ENCODE assay signal across 8 mouse cellular contexts in genomic region chr10:78279210-78279609, GRCm38 (mm10). TPM values are rescaled to one million over a fixed set of nuclear protein-coding genes. Genes with fewer than 3 reads are reported as not detected.
DNase-seq lines count a peak whose midpoint lies in the region; ATAC-seq and TF ChIP-seq lines count a peak whose summit lies in the region.

No protein-coding gene starts in this region.

- peak; percentile 91 for TF ChIP-seq CTCF in intestine, postnatal 0 days (IDR thresholded peaks at IDR 0.05; ENCODE audit: low read depth)

- H3K4me3 ChIP-seq in forebrain, embryonic 16.5 days (replicated peaks; ENCODE audit: low read length): no peak overlapping the region
- H3K4me3 ChIP-seq in intestine, postnatal 0 days (ENCODE audit: low read depth, low read length): no peak overlapping the region
- H3K4me3 ChIP-seq in limb, embryonic 12.5 days (replicated peaks): no peak overlapping the region
- H3K4me3 ChIP-seq in midbrain, embryonic 14.5 days (replicated peaks; ENCODE audit: low read depth, low read length): no peak overlapping the region
- no peak overlapping the region for H3K4me3 ChIP-seq in stomach, embryonic 15.5 days (replicated peaks)

- WGBS in forebrain, embryonic 16.5 days: 42% methylated on average over 8 of the region's 8 CpGs
- 54% methylated on average over 8 of the region's 8 CpGs for WGBS in intestine, postnatal 0 days
- WGBS in limb, embryonic 12.5 days: 51% methylated on average over 8 of the region's 8 CpGs
- WGBS in midbrain, embryonic 14.5 days: 41% methylated on average over 8 of the region's 8 CpGs
- WGBS in stomach, embryonic 15.5 days: 51% methylated on average over 8 of the region's 8 CpGs

- H3K27me3 ChIP-seq in forebrain, embryonic 16.5 days (replicated peaks; ENCODE audit: control insufficient read depth, insufficient read depth, low read length): no peaks in the 10 kb centered on the region
- H3K27me3 ChIP-seq in intestine, postnatal 0 days (replicated peaks; ENCODE audit: control insufficient read depth, insufficient read depth, low read length): no peaks in the 10 kb centered on the region
- H3K27me3 ChIP-seq in limb, embryonic 12.5 days: no peaks in the 10 kb centered on the region; the same call in 1 of the 2 replicates
- H3K27me3 ChIP-seq in midbrain, embryonic 14.5 days (ENCODE audit: control insufficient read depth, insufficient read depth, low read length): no peaks in the 10 kb centered on the region
- H3K27me3 ChIP-seq in stomach, embryonic 15.5 days (replicated peaks): no peaks in the 10 kb centered on the region

- peak; percentile 44 to 69 for DNase-seq in heart, adult 18-20 months
- no peak for DNase-seq in heart, adult 11 months
- DNase-seq in cerebellum, adult 11 months: peak; percentile 58
- peak; percentile 87 for DNase-seq in midbrain, embryonic 14.5 days

- ATAC-seq in forebrain, embryonic 16.5 days: peak; percentile 72
- ATAC-seq in intestine, postnatal 0 days: no peak
- ATAC-seq in limb, embryonic 12.5 days (ENCODE audit: insufficient number of reproducible peaks, insufficient read depth, low FRiP score, low TSS enrichment, low read depth): peak; percentile 48
- peak; percentile 43; the same call in 1 of the 2 replicates for ATAC-seq in midbrain, embryonic 14.5 days (ENCODE audit: low FRiP score, low TSS enrichment)
- peak; percentile 54; the same call in 1 of the 2 replicates for ATAC-seq in stomach, embryonic 15.5 days (ENCODE audit: insufficient read depth, low FRiP score, low read depth)

- no peaks in the 10 kb centered on the region; the same call in 1 of the 2 replicates for H3K36me3 ChIP-seq in forebrain, embryonic 16.5 days (ENCODE audit: control insufficient read depth, insufficient read depth)
- peaks cover 96% of the 10 kb centered on the region for H3K36me3 ChIP-seq in intestine, postnatal 0 days (ENCODE audit: control insufficient read depth, insufficient read depth)
- H3K36me3 ChIP-seq in limb, embryonic 12.5 days: peaks cover 84% of the 10 kb centered on the region
- H3K36me3 ChIP-seq in midbrain, embryonic 14.5 days (ENCODE audit: control insufficient read depth, insufficient read depth, low read length): peaks cover 88% of the 10 kb centered on the region
- peaks cover 36% of the 10 kb centered on the region for H3K36me3 ChIP-seq in stomach, embryonic 15.5 days

- no peaks in the 10 kb centered on the region for H3K4me1 ChIP-seq in forebrain, embryonic 16.5 days (replicated peaks; ENCODE audit: control insufficient read depth, insufficient read depth, low read length)
- H3K4me1 ChIP-seq in intestine, postnatal 0 days (replicated peaks; ENCODE audit: control insufficient read depth, insufficient read depth, low read length): no peaks in the 10 kb centered on the region
- H3K4me1 ChIP-seq in limb, embryonic 12.5 days (replicated peaks): no peaks in the 10 kb centered on the region
- H3K4me1 ChIP-seq in midbrain, embryonic 14.5 days (ENCODE audit: control insufficient read depth, insufficient read depth, low read length): no peaks in the 10 kb centered on the region
- no peaks in the 10 kb centered on the region for H3K4me1 ChIP-seq in stomach, embryonic 15.5 days

- H3K4me2 ChIP-seq in forebrain, embryonic 16.5 days (ENCODE audit: low read length): no peak overlapping the region
- H3K4me2 ChIP-seq in intestine, postnatal 0 days (replicated peaks; ENCODE audit: low read depth): no peak overlapping the region
- H3K4me2 ChIP-seq in limb, embryonic 12.5 days: no peak overlapping the region
- H3K4me2 ChIP-seq in midbrain, embryonic 14.5 days (ENCODE audit: low read length): no peak overlapping the region
- no peak overlapping the region for H3K4me2 ChIP-seq in stomach, embryonic 15.5 days

- H3K27ac ChIP-seq in forebrain, embryonic 16.5 days (ENCODE audit: low read length): no peak overlapping the region
- H3K27ac ChIP-seq in intestine, postnatal 0 days (ENCODE audit: low read depth, low read length): no peak overlapping the region
- H3K27ac ChIP-seq in limb, embryonic 12.5 days: no peak overlapping the region
- no peak overlapping the region for H3K27ac ChIP-seq in midbrain, embryonic 14.5 days (replicated peaks; ENCODE audit: low read depth, low read length)
- H3K27ac ChIP-seq in stomach, embryonic 15.5 days: no peak overlapping the region

- H3K9me3 ChIP-seq in forebrain, embryonic 16.5 days (ENCODE audit: control insufficient read depth, low read length): no peaks in the 10 kb centered on the region
- no peaks in the 10 kb centered on the region for H3K9me3 ChIP-seq in intestine, postnatal 0 days (ENCODE audit: control insufficient read depth)
- H3K9me3 ChIP-seq in limb, embryonic 12.5 days: no peaks in the 10 kb centered on the region
- H3K9me3 ChIP-seq in midbrain, embryonic 14.5 days (ENCODE audit: control insufficient read depth, low read length): no peaks in the 10 kb centered on the region
- H3K9me3 ChIP-seq in stomach, embryonic 15.5 days: no peaks in the 10 kb centered on the region

- no peak overlapping the region for H3K9ac ChIP-seq in forebrain, embryonic 16.5 days (replicated peaks; ENCODE audit: low read depth, low read length)
- no peak overlapping the region for H3K9ac ChIP-seq in intestine, postnatal 0 days (ENCODE audit: low read depth, low read length)
- no peak overlapping the region for H3K9ac ChIP-seq in limb, embryonic 12.5 days (replicated peaks)
- no peak overlapping the region for H3K9ac ChIP-seq in midbrain, embryonic 14.5 days (replicated peaks; ENCODE audit: low read length)
- no peak overlapping the region for H3K9ac ChIP-seq in stomach, embryonic 15.5 days

RNA-seq across cellular contexts. Expression of gene Trappc10, which starts 34.8 kb away (rescaled TPM):
- 10 to 100 TPM; 51.1 to 54.8 TPM for total RNA-seq in heart, adult 18-20 months (2021)
- 21.6 and 22.8 TPM in 2 replicates for polyA plus RNA-seq in forebrain, embryonic 16.5 days (2015; fragmentation: Nextera tagmentation; extraction: Ambion mirVana)
- polyA plus RNA-seq in intestine, postnatal 0 days (2015; fragmentation: Nextera tagmentation; extraction: Ambion mirVana): 28.1 and 32.1 TPM in 2 replicates
- 17.0 and 18.8 TPM in 2 replicates for polyA plus RNA-seq in limb, embryonic 12.5 days (2016; fragmentation: Nextera tagmentation; extraction: Ambion mirVana)
- 33.4 and 37.2 TPM in 2 replicates for polyA plus RNA-seq in midbrain, embryonic 14.5 days (2014; fragmentation: Nextera tagmentation; extraction: Ambion mirVana)
- 15.6 and 18.2 TPM in 2 replicates for polyA plus RNA-seq in stomach, embryonic 15.5 days (2015; fragmentation: Nextera tagmentation; extraction: Ambion mirVana)
